Mouse (Mus musculus) bone marrow macrophage, adult 2 months (primary cell): ENCODE results near the gene Lsp1. TPM values are rescaled to one million over a fixed set of nuclear protein-coding genes. Genes with fewer than 3 reads are reported as not detected.
A peak's percentile ranks its signal among the peaks of the same experiment; 100 is the strongest.

Source experiments
- H3K27ac ChIP-seq: 2 replicates; pipeline ENCODE4 v1.5.1; 2012; ENCODE audit warnings: low read depth, low read length; ENCODE audit not compliant: insufficient read depth
- H3K4me1 ChIP-seq: 2 replicates; pipeline ENCODE4 v1.6.1; 2012; ENCODE audit warnings: low read length; ENCODE audit not compliant: control insufficient read depth, insufficient read depth
- H3K4me3 ChIP-seq: 2 replicates; pipeline ENCODE4 v1.5.1; 2012; ENCODE audit warnings: mild to moderate bottlenecking, low read length, moderate library complexity; ENCODE audit not compliant: insufficient read depth
- CTCF ChIP-seq: IDR thresholded peaks from 2 replicates; pipeline ENCODE4 v1.5.1; 2012; ENCODE audit warnings: low read depth, mild to moderate bottlenecking, low read length, moderate library complexity
- POLR2A ChIP-seq: IDR thresholded peaks from 2 replicates; pipeline ENCODE4 v1.6.1; 2012; ENCODE audit warnings: mild to moderate bottlenecking, low read depth, low read length, borderline replicate concordance
- polyA plus RNA-seq: library from polyadenylated mRNA; stranded (reverse); fragments of >200 nt; gene quantifications from 2 replicates; pipeline ENCODE4 v1.2.4, GENCODE M21; 2012; ENCODE audit not compliant: missing spikeins, insufficient read depth, insufficient read length

Lsp1 gene
- polyA plus RNA-seq, 1 experiment: 327 TPM

DNA sequence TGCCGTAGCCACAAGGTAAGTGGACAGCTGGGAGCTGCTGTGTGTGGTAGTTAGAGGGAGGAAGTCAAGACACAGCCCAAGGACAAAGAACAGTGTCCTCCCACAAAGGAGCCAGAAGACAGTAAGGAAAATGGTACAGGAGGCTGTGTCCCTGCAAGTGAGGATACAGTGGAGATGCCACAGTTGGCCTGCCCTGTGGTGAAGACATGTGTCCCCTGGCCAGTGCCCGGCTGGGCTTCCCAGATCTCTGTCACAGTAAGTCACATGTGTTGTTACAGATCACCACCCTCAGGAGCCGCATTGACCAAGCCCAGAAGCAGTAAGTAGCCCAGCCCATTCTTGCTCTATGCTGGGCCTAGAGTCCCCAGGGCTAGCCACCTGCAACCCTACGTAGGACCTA is 53.4 kb downstream of the Lsp1 start:
- TF ChIP-seq POLR2A (no peak), CTCF (no peak)
- Histone ChIP-seq H3K27ac (no peak overlapping the region), H3K4me3 (no peak overlapping the region), H3K4me1 (no peaks in the 10 kb centered on the region)

DNA sequence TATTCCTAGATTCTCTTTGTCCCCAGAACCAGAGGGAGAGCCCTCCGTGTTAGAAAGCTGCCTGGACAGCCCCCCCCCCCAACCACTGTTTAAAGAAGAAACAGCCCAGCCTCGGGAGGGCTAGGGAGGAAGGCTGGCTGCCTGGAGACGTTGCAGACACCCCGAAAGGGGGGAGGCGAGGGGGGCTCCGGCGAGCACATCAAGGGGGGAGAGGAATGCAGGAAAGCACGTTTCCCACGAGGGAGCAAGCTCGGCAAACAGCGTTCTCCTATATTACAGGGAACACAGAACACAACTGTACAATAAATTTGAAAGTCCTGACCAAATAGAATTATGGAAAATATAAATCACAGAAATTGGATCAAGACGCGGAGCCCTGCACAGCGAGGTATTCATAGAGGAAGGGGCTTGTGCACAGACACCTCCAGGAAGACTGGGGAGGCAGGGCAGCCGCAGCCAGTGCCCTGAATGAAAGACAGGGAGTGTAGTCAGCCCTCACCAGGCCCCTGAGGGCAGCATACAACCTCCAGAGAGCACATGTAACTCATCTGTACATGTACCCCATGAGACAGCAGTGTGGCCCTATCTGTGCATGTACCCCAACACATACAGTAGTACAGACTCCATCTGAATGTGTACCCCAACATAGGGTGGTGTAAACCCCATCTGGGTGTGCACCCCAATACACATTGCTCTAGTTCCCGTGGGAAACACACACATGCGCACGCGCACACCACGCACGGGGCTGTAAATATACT is 55.8 kb downstream of the Lsp1 start:
- Histone ChIP-seq H3K4me1 (no peaks in the 10 kb centered on the region), H3K27ac (no peak overlapping the region), H3K4me3 (no peak overlapping the region)
- TF ChIP-seq POLR2A (no peak), CTCF (no peak)

DNA sequence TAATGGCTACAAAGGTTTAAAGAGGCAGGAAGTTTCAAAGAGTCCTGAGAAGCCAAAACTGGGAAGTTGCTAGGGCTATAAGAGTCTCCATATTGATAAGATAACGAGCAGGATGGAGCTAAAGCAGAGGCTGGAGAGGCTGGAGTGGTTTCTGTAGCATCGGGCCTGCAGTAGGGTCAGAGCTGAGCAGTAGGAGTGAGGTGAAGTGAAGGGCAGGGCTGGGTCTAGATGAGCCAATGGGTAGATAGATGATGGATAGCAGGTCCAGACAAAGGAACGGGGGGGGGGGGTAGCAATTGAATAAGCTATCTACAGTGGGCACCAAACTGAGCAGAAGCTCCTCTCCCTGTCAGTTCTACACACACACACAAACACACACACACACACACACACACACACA is 56.9 kb downstream of the Lsp1 start:
- no peak overlapping the region for H3K4me3 ChIP-seq
- TF ChIP-seq CTCF (no peak), POLR2A (no peak)
- no peaks in the 10 kb centered on the region for H3K4me1 ChIP-seq
- H3K27ac ChIP-seq: no peak overlapping the region

DNA sequence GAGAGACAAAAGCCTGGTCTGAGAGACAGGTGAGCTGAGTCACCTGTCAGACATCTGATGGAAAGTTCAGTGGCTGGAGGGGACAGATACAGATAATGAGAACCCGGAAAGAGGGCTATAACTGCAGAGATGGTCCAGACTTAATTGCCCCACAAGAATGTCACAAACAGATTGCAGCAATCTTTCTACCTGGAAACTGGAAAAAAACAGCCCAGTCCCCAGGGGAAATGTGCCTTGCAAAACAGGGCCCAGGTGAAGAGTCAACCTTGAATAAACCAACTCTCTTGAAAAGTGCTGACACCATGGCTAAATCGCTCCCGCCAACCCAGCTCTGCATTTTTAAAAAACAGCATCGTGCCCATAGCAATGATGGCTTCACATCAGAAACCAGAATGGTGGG is 59.7 kb downstream of the Lsp1 start:
- Histone ChIP-seq H3K4me3 (no peak overlapping the region), H3K27ac (no peak overlapping the region), H3K4me1 (no peaks in the 10 kb centered on the region)
- no peak for TF ChIP-seq CTCF

DNA sequence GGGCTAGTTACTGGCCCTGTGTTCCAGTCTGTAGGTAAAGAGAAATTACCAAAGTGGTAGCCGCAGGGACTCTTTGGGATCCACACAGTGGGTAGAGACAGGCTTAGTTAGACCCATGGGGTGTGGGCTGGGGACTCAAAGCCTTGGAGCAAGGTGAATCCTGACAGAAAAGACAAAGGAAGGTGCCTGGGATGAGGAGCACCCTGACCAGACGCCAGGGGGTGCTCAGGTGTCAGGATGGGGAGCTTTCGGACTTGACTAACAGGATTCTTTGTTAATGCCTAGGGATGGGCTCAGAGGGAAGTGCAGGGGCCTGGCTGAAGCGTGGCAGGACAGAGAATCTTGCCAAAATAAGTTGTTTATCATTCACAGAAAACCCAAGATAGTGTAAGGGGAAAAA is 61.7 kb downstream of the Lsp1 start:
- Histone ChIP-seq H3K4me1 (no peaks in the 10 kb centered on the region), H3K27ac (no peak overlapping the region), H3K4me3 (no peak overlapping the region)
- TF ChIP-seq CTCF: peak; percentile 22; the same call in 1 of the 2 replicates
- no peak for TF ChIP-seq POLR2A

DNA sequence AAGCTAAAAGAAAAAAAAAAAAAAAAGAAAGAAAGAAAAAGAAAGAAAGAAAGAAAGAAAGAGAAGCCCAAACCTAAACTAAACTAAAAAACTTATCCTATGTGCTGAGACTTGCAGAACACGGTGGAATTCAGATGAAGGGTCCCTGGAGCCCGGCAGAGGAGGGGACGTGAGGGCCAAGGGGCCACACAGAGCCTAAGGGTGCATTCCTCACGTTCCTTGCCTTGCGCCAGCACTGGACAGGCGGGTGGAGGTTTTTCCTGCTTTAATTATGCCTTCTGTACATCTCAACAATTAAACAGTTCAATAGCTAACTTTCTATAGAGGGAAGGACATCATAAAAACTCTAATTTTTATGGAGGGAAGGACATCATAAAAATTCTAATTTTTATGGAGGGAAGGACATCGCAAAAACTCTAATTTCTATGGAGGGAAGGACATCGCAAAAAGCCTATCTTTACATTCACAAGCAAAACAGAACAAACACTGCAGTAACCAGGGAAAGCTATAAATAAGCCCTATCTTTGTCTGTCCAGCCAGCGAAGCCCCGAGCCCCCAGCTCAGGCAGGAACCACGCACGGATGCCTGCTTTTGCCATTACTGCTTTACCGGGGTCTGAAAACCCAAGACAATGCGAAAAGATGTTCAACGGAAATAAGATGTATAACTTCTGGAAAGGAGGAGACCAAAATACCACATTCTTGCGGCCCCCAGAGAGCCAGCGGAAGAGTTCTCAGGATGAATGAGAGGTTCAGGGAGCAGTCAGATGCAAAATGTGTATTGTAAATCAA is 62.8 kb downstream of the Lsp1 start:
- Histone ChIP-seq H3K4me3 (no peak overlapping the region), H3K27ac (no peak overlapping the region), H3K4me1 (no peaks in the 10 kb centered on the region)
- TF ChIP-seq CTCF: no peak
- TF ChIP-seq POLR2A: no peak

DNA sequence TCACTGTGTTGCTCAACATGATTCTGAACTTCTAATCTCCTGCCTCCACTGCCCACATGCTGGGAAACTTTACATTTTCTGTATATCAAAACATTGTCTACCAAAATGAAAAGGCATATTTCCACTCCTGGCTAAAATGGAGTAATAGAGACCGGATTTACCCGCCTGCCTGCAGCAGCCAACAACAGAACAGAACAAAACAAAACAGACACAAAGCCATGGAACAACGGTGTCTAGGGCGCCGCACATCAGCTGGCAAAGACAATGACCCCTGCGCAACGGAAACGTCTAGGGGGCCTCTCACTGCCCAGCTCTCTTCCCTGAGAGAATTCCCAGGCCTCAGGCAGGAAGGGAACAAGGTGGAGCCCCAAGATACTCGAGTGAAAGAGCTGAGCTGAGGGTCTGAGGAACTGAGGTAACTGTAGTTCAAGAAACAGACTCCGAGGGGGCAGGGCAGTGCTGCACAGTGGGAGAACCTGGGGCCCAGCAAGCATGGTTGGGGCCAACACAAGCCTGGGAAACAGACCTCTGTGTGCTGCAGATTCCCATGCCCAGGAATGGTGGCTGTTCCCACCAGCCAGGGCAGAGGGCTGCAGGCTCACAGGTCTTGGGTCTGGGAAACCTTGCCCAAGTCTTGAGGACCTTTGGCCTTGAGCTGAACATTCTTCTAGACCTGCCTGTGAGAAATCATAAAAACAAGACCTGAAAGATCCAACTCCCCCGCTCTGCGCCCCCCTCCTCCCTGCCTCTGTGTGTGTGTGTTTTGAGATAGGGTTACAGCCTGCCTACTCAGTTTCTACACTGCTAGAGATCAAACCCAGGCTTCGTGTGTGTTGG is 65.0 kb downstream of the Lsp1 start:
- TF ChIP-seq POLR2A (no peak), CTCF (no peak)
- no peaks in the 10 kb centered on the region for H3K4me1 ChIP-seq
- no peak overlapping the region for H3K27ac ChIP-seq

DNA sequence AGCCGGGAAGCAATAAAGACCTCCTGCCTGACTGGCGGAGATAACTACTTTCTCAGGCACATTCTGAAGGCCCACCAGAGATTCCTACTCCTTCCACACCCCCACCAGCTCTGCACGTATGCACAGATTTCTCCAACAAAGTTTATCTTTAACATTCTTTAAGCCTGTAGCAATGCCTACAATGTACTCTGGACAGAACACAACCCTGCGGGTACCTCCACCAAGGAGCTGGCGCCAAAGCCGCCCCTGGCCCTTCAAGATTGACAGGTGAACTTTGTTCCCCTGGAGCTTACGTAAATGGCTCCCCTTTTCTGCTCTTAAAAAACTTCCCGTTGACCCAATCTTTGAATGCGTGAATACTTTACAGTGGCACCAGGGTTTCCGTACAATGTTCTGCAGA is 68.7 kb downstream of the Lsp1 start:
- Histone ChIP-seq H3K27ac (no peak overlapping the region), H3K4me3 (no peak overlapping the region), H3K4me1 (peaks cover 5% of the 10 kb centered on the region)
- TF ChIP-seq POLR2A: no peak
- TF ChIP-seq CTCF: no peak

More for the DNA sequence above, 65.0 kb downstream of the Lsp1 start:
- H3K4me3 ChIP-seq: no peak overlapping the region

DNA sequence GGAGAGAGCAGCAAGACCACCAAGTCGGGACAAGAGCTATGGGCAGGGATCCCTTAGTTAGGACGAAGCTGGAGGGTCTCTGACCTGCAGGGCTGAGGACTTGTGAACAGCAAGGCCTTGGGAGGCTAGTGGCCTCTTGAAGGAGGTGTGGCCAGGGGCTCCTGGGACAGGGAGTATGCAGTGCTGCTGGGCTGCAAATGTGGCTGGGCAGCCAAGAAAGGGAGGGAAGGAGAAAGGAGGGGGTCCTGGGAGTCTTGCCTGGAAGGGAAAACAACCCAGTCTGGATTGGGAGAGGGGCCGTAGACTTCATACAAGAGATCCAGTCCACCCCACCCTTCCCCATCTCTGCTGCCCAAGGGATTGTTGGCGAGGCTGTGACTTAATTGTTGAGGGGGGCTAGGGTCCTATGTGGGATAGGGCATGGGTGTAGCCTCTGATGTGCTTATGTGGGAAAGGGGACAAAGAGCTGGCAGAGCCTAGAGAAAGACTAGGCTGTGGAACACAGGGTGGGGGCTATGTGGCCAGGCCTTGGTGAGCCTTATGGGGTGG is 71.4 kb downstream of the Lsp1 start:
- Histone ChIP-seq H3K4me1 (peaks cover 14% of the 10 kb centered on the region), H3K4me3 (no peak overlapping the region), H3K27ac (no peak overlapping the region)
- TF ChIP-seq CTCF: no peak
